Comparison of ENCODE assay signal across 22 mouse cellular contexts in genomic region chr1:186202536-186202935, GRCm38 (mm10).
"Had no signal": no experiment of that assay in that cellular context is flagged by ENCODE, and none has a peak within 500 bp of the region (broad histone marks: within the 10 kb centered on the region; RNA-seq: fewer than 3 reads in every experiment).

No protein-coding gene starts in this region.

- H3K4me2 ChIP-seq: liver, embryonic 11.5 days; liver, embryonic 13.5 days; liver, embryonic 15.5 days; lung, embryonic 15.5 days; neural tube, embryonic 13.5 days; neural tube, embryonic 15.5 days; stomach, embryonic 15.5 days had no signal

- H3K4me3 ChIP-seq: liver, embryonic 13.5 days; liver, embryonic 15.5 days; lung, embryonic 15.5 days; midbrain, embryonic 10.5 days; myocyte; neural tube, embryonic 13.5 days; neural tube, embryonic 15.5 days; stomach, embryonic 15.5 days had no signal

- H3K4me1 ChIP-seq: liver, embryonic 13.5 days; liver, embryonic 15.5 days; lung, embryonic 15.5 days; midbrain, embryonic 10.5 days; neural tube, embryonic 13.5 days; neural tube, embryonic 15.5 days; stomach, embryonic 15.5 days had no signal

- ATAC-seq: lung, postnatal 0 days; midbrain, embryonic 16.5 days had no signal

- H3K27me3 ChIP-seq: liver, embryonic 13.5 days; liver, embryonic 15.5 days; lung, embryonic 15.5 days; neural tube, embryonic 13.5 days; neural tube, embryonic 15.5 days; stomach, embryonic 15.5 days had no signal

- H3K9ac ChIP-seq: liver, embryonic 13.5 days; liver, embryonic 15.5 days; lung, embryonic 15.5 days; neural tube, embryonic 13.5 days; neural tube, embryonic 15.5 days; stomach, embryonic 15.5 days had no signal

- H3K36me3 ChIP-seq: liver, embryonic 13.5 days; liver, embryonic 15.5 days; lung, embryonic 15.5 days; midbrain, embryonic 10.5 days; neural tube, embryonic 13.5 days; neural tube, embryonic 15.5 days; stomach, embryonic 15.5 days had no signal

- DNase-seq: liver, embryonic 13.5 days; lung, adult 18-20 months; lung, postnatal 14 days; lung, postnatal 4 days; midbrain, embryonic 14.5 days; retina, postnatal 1 day; right cerebral cortex, adult 18-20 months; right cerebral cortex, postnatal 14 days; thymus, adult 2 months; thymus, postnatal 25 days; thymus, postnatal 4 days had no signal

- H3K27ac ChIP-seq: liver, embryonic 13.5 days; liver, embryonic 15.5 days; lung, embryonic 15.5 days; midbrain, embryonic 10.5 days; neural tube, embryonic 13.5 days; neural tube, embryonic 15.5 days; stomach, embryonic 15.5 days; stomach, postnatal 0 days had no signal

- H3K9me3 ChIP-seq: liver, embryonic 13.5 days; liver, embryonic 15.5 days; lung, embryonic 15.5 days; midbrain, embryonic 10.5 days; neural tube, embryonic 13.5 days; neural tube, embryonic 15.5 days; stomach, embryonic 15.5 days had no signal
